Mouse (Mus musculus) fibroblast of lung, adult 2 months (primary cell): ENCODE data around the gene Lrrc38.

Experiments used
- DNase-seq: peaks from one replicate; pipeline ENCODE4 v3.0.0-alpha.2; 2011; ENCODE audit warnings: low read depth

Gene Lrrc38

DNA sequence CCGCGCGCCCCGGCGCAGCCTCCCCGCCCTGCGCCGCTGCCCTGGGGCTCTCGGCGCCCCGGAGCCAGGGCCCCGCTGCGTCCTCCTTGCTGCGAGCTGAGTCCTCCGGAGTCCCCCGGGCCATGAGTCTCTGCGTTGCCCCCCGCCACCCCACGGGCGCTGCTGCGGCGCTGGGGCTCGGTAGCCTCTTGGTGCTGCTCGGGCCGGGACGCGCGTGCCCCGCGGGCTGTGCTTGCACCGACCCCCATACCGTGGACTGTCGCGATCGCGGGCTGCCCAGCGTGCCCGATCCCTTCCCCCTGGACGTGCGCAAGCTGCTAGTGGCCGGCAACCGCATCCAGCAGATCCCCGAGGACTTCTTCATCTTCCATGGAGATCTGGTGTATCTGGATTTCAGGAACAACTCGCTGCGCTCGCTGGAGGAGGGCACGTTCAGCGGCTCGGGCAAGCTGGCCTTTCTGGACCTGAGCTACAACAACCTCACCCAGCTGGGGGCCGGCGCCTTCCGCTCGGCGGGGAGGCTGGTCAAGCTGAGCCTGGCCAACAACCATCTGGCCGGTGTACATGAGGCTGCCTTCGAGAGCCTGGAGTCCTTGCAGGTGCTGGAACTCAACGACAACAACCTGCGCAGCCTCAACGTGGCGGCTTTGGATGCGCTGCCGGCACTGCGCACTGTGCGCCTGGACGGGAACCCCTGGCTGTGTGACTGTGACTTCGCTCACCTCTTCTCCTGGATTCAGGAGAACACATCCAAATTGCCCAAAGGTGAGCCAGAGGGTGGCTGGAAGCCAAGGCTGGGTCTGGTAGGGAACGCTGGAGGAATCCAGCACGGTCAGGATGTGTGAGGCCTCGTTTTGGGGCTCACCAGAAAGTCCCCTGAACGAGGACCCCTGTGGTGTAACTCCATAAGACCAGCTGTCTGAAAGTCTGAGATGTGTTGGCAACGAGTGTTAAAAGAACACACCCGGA, 774 bp downstream of the Lrrc38 start:
- no peak for DNase-seq

DNA sequence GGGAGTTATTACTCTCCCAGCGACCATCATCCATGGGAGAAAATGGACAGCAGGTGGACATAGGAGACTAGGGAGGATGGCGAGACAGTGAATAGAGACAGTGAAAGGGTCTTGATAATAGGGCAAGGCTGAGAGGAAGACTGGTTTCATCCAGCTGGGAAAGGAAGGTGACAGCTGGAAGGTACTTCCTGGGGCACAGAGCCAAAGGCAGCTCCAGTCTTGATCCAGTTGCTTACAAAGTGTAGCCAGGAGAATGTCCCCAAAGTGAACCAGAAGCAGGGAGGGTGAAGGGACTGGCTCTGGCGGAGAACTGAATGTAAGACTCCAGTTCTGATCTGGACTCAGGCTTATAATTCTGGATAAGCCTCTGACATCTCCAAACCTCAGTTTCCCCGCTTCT, 2.7 kb downstream of the Lrrc38 start:
- no peak for DNase-seq

DNA sequence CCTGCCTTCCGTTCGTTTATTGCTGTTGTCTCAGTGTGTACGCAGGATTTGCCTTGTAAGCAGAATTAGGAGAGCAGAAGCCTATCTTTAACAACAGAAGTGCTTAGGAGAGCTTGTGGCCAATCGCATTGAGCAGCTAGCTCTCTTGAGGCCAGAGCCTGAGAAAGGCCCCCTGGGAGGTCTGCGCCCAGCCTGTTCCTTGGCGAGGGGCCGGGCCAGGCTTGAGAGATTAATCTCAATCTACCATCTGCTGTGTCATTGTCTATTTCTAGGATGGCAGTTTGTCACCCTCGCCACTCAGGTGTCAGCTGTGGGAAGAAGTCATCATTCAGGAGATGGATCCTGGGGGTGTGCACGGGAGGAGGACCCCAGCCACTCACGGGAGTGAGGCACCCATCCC, 12.0 kb downstream of the Lrrc38 start:
- DNase-seq, result no peak

DNA sequence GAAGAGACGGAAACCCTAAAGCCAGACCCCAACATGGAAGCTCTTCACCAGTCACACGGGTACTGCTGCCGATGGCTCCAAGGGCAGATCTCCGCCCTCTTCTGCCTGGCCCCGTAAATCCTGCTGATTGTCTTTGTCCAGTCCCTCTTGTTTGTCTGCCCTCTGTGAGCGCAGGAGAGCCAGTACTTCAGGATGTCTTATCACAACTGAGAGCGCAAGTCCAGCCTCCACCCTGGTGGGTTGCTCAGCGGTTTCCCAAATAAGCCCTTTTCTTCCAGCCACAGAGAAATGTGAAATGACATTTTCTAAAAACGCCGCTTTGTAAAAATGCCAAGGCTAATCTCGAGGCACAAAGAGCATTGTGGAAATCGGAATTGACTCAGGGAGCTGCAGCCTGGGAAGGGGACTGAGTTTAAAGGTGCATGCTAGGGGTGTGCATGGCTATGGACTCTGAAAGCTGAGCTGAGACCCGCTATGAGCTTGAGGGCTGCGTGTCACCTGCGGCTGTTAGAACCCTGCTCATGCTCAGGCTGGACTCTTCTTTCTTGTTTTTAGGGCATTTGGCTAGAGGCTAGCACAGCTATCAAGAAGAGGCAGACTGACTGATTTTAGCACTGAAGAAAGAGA, 17.0 kb downstream of the Lrrc38 start:
- no peak for DNase-seq

DNA sequence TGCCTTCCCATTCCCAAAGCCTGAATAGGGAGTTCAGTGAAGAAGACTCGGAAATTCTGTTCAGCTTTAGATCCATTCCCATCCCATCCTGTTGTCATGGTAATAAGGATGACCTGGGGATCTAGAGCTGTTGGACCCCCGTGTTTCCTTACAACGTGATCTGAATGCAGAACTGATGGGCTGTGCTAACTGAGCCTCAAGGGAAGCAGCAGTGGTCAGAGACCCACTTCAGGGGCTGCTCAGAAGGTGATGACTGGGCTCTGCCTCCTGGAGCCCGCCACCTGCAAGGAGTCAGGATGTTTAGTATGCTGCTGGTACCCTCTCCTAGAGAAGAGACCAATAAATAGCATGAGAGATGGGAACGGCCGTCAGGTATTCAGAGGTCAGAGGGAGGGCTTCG, 29.9 kb downstream of the Lrrc38 start:
- no peak for DNase-seq

DNA sequence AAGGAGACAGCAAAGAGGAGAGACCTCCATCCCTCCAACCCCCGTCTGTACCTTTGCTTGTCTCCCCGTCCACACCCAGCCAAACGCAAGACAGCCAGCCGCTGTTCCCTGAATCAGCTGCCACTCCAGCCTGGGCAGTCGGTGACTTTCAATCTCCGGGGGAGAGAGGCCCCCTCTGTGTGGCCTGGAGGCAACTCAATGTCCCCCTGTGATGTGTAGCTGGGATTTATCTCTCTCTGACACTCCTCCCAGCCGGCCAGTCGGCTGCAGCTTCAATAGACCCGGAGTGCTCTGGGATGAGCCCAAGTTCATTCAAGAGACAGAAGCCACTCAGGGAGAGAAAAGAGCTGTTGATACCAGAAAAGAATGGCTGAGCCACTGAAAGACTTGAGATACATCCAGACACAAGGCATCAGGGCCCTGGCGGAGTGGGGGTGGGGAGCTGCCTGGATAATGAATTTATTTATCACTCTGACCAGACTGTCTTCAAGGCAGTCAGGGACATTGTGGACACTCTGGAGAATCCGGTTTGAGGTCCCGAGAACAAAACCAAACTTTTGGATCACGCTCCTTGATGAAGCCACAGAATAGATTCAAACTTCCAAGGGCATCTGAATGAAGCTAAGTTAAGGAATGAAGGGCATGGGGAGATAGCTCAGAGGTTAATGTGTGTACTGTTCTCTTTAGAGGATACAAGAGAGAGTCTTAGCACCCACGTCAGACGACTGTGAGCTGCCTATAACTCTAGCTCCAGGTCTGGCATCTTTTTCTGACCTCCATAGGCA, 30.6 kb downstream of the Lrrc38 start:
- DNase-seq, result no peak

DNA sequence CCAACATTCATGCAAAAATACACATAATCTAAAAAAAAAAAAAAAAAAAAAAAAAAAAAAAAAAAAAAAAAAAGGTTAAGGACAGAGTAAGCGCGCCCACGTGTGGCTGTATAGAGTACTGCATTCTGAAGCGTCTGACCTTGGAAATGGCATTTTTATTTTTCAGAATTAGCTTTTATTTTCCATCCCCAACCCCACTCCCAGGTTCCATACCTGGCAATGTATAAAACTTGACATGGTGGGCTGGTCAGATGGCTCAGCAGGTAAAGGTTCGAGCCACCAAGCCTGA, 31.1 kb downstream of the Lrrc38 start:
- DNase-seq, result no peak

DNA sequence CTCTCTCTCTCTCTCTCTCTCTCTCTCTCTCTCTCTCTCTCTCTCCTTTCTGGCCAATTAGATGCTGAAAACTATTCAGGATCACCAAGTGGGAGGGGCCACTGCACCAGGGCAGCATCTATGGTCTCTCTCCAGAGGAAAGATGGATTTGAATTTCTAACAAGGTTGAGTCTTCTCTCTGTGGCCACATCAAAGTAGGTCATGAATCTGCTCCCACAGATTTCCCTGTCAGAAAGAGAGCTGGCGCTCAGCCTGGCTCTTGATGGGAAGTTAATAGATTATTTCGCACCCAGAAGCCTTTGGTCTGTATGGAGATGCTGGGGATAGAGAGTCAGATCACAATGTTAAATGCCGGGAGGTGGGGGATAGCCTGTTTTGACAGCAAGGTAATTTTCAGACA, 32.6 kb downstream of the Lrrc38 start:
- DNase-seq, result no peak

DNA sequence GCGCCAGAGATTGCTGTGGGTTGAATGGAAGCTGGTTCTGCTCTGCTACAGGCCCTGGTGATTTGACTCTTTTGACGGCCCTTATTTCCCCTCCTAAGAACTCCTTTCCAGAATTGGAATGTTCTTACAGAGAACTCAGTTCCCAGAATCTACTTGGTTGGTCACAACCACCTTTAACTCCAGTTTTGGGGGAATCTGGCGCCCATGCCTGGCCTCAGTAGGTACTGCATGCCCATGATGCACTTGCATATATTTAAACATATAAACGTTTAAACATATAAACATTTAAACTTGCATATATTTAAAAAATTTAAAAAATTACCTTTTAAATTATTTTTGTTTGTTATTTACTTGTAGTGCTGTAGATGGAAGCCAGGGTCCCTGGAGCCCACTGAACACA, 34.1 kb downstream of the Lrrc38 start:
- DNase-seq, result no peak

DNA sequence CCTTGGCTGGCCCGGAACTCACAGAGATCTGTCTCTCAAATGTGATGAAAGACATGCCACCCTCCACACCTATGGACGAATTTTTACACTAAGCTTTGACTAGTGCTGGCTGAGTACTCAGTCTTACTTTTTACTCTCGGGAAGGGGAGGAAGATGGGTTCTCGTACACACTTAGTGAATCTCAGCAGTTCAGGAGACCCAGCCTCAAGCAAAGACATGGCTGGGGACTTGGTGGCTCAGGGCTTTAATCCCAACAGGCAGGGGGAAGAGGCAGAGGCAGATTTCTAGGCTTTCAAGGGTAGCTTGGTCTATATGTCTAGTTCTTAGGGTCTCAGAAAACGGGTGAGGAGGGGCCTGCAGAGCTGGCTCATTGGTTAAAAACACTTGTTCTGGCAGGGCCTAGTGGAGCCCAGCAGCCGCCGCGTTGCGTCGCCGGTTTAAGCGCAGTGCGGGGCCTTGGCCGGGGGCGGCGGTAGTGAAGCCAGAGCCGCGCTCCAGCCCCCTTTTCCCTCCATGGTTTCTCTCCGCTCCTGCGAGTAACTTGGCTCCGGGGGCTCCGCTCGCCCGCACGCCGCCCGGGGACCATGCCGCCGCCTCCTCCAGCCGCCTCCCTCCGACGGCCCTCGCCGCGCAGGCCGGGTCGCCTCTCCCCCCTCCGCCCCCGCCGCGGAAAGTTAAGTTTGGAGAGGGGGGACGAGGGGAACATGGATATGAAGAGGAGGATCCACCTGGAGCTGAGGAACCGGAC, 39.6 kb downstream of the Lrrc38 start:
- no peak for DNase-seq

DNA sequence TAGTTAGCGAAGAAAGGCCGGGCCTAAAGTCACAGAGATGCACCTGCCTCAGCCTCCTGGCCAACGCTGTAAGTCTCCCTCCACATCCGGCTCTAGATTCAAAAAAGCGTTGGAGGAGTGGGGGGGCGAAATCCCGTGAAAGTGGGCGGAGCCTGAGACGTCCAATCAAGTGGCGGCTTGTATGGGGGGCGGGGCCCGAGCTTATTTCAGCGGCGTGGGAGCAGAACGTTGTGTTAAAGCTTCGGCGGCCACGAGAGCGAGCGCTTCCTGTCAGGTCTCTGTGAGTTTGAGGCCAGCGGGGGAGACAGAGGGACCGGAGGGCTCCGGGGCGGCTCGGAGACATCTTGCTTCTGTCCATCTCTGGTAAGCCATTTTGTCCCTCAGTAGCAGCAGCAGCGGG, 44.6 kb downstream of the Lrrc38 start, which contains the start of gene Pramel1:
Gene Pramel1, plus strand, starts transcription at position 248 of the 400 bp plus-strand sequence.
- no peak for DNase-seq

DNA sequence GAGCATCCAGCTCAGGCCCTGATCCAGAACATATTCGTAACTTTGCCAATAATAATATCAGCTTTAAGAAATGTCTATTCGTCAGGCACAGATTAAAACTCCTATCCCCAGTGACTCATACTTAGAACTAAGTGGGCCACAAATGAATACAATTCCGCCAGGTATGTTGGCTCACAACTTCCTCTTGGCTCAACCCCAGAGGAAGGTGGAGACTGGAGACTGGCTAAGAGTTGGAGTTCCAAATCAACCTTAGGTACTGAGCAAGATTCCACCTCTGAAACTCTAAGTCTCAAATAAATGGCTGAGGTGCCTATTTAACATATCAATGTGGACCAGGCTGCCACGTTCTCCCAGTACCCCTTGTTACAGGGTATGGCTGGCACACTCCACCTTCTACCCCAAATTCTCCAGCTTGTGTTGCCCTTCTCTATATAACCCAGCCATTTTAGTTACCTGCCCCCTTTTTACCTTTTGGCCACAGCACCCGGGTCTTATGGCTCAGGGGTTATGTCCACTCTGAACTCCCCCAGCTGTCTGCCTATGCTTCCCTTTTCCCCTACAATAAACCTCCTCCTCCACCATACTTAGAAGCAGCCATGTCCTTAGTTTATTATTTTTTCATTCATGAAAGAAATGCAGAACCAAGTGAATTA, 62.1 kb downstream of the Lrrc38 start:
- no peak for DNase-seq

DNA sequence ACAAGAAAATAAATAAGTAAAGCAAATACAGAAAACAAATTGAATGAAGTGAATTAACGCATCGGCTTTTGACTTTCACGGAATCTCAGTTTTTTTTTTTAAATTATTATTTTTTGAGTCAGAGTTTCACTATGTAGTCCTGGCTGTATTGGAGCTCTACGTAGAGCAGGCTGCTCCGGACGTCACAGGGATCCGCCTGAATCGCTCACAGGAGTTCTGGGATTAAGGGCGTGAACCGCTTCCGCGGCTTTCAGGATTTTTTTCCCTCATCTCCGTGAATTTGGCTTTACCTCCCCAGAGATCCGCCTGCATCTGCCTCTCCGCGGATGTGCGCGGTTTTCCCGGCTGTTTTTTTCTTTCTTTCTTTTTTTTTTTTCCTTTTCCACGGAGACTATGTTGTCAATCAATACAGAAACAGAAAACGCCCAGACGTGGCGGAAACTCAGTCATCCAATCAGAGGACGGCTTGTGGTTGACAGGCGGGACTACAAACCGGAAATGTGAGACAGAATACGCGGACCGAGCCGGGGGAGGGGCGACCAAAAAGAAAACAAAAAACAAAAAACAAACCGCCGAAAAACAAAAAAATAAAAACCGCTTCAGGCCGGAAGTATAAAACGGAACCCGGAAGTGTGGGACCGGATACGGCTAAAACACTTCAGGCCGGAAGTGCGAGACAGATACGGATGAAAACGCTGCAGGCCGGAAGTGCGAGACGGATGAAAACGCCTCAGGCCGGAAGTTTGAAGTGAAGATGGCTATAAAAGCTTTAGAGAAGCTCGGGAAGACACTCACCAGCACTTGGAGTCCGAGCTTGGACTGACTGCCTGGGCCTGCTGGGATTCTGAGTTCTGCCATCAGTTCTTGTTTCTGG, 62.9 kb downstream of the Lrrc38 start, which contains the start of gene Pramef8:
Gene Pramef8, plus strand, starts transcription at position 208 of the 874 bp plus-strand sequence.
- peak; percentile 94 for DNase-seq

DNA sequence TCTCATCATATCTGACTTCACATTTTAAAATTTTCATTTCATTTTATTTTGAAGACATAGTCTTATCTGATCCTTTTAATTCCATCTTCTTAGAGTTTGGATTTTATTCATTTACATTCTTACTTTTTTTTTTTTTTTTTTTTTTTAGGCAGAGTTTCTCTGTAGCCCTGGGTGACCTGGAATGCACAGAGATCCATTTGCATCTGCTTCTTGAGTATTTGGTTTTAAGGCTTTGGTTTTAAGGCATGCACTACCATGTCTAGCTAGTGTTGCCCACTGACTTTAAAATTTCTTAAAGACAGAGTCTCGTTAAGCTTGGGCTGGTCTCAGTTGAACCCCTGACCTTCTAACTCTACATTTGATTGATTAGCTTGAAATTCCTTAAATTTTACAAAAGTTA, 64.1 kb downstream of the Lrrc38 start:
- DNase-seq, result no peak

DNA sequence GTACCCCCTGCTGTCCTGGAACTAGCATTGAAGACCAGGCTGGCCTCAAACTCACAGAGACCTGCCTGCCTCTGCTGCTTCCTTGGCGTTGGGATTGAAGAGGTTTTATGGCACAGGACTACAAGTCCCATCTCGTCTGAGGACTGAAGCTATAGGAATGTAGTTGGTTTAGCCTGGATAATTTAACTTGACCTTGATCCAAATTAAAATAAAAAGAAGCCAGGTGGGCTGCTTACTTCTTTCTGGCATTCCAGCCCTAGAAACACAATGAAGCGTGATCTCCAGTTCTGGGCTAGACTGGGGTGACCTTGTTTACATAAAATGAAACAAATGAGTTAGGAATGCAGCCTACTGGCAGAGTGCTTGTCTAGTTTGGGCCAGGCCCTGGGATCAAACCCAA, 64.6 kb downstream of the Lrrc38 start:
- no peak for DNase-seq
